Mouse (Mus musculus) kidney, embryonic 14.5 days (tissue): ENCODE measurements at regions not wholly inside any gene's neighbourhood (a gene's known extent, or its start where the extent isn't known, plus 50 kb on each side); places are given as distances from the start of the nearest gene placed in this dataset.

Experiments
- ATAC-seq: fragments of 200-750 bp; cut with Nextera tagmentation; 2 replicates; pipeline ENCODE4 v1.8.0; 2017; ENCODE audit warnings: moderate number of reproducible peaks, mild to moderate bottlenecking, moderate TSS enrichment, moderate library complexity; ENCODE audit not compliant: low FRiP score, low TSS enrichment
- H3K27ac ChIP-seq: fragments of 300-500 bp; sonication (generic); 2 replicates; pipeline ENCODE4 v1.5.1; 2014; ENCODE audit warnings: low read depth, mild to moderate bottlenecking, low read length, moderate library complexity, mixed read lengths
- H3K27me3 ChIP-seq: fragments of 300-500 bp; sonication (generic); 2 replicates; pipeline ENCODE4 v1.6.1; 2014; ENCODE audit warnings: mild to moderate bottlenecking, low read length; ENCODE audit not compliant: control insufficient read depth, insufficient read depth
- H3K36me3 ChIP-seq: fragments of 300-500 bp; sonication (generic); 2 replicates; pipeline ENCODE4 v1.6.1; 2014; ENCODE audit warnings: low read length, mixed read lengths; ENCODE audit not compliant: control insufficient read depth, insufficient read depth
- H3K4me1 ChIP-seq: fragments of 300-500 bp; sonication (generic); 2 replicates; pipeline ENCODE4 v1.6.1; 2014; ENCODE audit warnings: low read length, mixed read lengths; ENCODE audit not compliant: control insufficient read depth, insufficient read depth
- H3K4me2 ChIP-seq: fragments of 300-500 bp; sonication (generic); replicated peaks from 2 replicates; pipeline ENCODE4 v1.6.1; 2014; ENCODE audit warnings: low read depth, mild to moderate bottlenecking, low read length
- H3K4me3 ChIP-seq: fragments of 300-500 bp; sonication (generic); 2 replicates; pipeline ENCODE4 v1.5.1; 2014; ENCODE audit warnings: mild to moderate bottlenecking, low read length
- H3K9ac ChIP-seq: fragments of 300-500 bp; sonication (generic); 2 replicates; pipeline ENCODE4 v1.6.1; 2014; ENCODE audit warnings: low read depth, mild to moderate bottlenecking, low read length, moderate library complexity
- H3K9me3 ChIP-seq: fragments of 300-500 bp; sonication (generic); 2 replicates; pipeline ENCODE4 v1.6.1; 2016; ENCODE audit warnings: low read length; ENCODE audit not compliant: control insufficient read depth
- WGBS: fragments of 180-500 bp; shearing (Covaris S2); extraction: QIAGEN DNeasy Blood & Tissue Kit; methylation state at CpG from one replicate; pipeline ENCODE4 v1.1.7; 2014; 5-methylcytosine and 5-hydroxymethylcytosine counted together

DNA sequence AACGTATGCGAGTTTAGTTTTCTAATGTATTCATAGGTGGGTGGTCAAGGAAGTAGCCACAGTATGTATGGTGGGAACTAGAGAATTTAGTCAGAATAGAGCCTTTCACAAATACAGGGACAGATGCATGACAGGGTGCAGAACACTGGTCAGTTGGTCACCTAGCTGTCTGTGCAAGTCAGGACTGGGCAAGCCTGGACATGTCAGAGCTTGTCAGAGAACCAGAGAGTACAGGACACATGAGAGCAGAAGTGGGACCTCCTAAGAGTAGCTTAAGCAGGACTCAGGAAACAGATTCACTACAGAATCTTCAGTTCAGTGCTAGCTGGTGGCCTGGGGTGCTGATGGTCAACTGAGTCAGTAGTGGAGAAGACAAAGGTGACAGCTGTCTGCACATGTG, 395.7 kb upstream of the Tnp1 start:
- Histone ChIP-seq H3K9me3 (no peaks in the 10 kb centered on the region), H3K9ac (no peak overlapping the region), H3K27ac (no peak overlapping the region), H3K36me3 (no peaks in the 10 kb centered on the region), H3K4me1 (no peaks in the 10 kb centered on the region), H3K4me3 (no peak overlapping the region), H3K27me3 (no peaks in the 10 kb centered on the region), H3K4me2 (no peak overlapping the region)
- 92% methylated on average over 2 of the region's 2 CpGs for WGBS
- ATAC-seq: no peak

DNA sequence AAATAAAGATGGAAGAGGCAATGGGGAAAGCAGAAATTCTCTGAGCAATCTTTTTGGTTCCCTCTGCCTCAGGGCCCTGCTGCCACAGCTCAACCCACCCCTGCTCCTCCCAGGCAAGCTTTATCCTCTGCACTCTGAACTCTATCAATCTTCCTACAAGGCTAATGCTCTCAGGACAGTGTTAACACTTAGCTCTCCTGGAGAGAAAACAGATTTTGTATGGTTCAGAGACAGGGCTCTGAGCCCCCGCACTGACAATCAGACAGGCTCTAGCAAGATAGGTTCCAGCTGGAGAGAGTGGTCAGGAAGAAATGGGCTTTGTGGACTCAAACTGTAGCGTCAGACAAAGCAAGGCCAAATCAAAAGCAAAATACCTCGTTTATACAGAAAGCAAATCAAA, 383.5 kb upstream of the Tnp1 start:
- Histone ChIP-seq H3K4me2 (no peak overlapping the region), H3K27ac (peak overlapping the region; percentile 57; the same call in 1 of the 2 replicates), H3K4me1 (peaks cover 13% of the 10 kb centered on the region; the same call in 1 of the 2 replicates), H3K9ac (no peak overlapping the region), H3K27me3 (no peaks in the 10 kb centered on the region), H3K9me3 (no peaks in the 10 kb centered on the region; the same call in 1 of the 2 replicates), H3K4me3 (no peak overlapping the region), H3K36me3 (no peaks in the 10 kb centered on the region)
- peak; percentile 96 for ATAC-seq
- WGBS: 23% methylated on average over 3 of the region's 3 CpGs

DNA sequence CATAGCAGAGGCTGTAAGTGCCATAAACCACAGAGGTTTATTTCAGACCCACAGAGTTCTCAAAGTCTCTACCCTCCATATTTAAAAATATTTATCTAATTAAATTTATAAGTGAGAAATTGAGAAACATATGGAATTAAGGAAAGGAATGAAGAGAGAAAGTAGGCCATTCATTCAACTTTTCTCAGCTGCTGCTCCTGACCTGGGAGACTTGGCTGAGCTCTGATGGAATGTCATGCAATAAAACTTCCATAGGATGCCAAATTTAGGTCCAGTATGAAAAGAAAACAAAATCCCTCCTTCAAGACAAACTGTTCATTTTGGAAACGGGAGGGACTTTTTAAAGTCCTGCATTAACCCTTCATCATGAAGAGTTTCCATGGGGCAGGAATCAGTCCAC, 379.3 kb upstream of the Tnp1 start:
- Histone ChIP-seq H3K36me3 (no peaks in the 10 kb centered on the region), H3K27me3 (no peaks in the 10 kb centered on the region)

DNA sequence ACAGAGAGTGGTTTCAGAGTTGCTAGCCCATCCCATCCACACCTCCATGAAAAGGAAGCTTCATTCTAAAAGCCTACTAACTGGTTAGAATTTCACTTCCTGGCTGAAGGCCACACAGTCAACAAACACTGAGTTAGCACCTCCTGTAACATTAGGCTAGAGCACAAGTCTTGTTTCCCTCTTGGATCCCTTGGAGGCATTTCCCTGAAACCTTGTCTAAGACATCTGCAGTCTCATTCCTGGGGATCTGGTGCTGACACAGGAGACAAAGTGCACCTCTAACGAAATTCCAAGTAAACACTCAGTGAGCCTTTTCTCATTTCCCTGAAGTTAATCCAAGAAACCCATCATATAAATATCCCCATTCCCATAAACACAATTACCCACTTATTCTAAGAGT, 378.8 kb upstream of the Tnp1 start:
- Histone ChIP-seq H3K27ac (peak overlapping the region; percentile 38; the same call in 1 of the 2 replicates), H3K9ac (no peak overlapping the region)
- 52% methylated on average over 1 of the region's 1 CpGs for WGBS

More for the DNA sequence above, 379.3 kb upstream of the Tnp1 start:
- no peak overlapping the region for H3K9ac ChIP-seq
- ATAC-seq: no peak
- no peaks in the 10 kb centered on the region for H3K9me3 ChIP-seq
- no peak overlapping the region for H3K4me2 ChIP-seq
- peak overlapping the region; percentile 38; the same call in 1 of the 2 replicates for H3K27ac ChIP-seq
- no peak overlapping the region for H3K4me3 ChIP-seq
- peaks cover 13% of the 10 kb centered on the region for H3K4me1 ChIP-seq
- 33% methylated on average over 1 of the region's 1 CpGs for WGBS

DNA sequence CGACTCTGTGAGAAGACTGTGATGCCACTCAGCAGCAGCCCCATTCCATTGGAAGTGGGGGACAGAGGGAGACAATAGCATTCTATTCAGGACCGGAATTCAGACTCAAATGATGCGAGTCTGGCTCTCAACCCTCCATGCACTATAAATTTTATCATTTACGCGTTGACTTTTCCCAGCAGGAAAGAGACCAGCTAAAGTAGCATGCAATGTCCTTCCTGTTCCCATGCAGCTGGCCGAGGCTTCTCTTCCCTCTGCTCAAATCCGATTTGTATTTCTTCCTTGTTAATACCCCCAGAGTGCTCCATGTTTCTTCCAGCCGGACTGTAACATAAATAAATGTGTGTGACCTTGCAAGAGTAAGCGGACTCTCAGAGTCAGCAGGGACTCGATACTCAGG, 376.4 kb upstream of the Tnp1 start:
- H3K4me2 ChIP-seq: no peak overlapping the region
- H3K27ac ChIP-seq: peak overlapping the region; percentile 49; the same call in 1 of the 2 replicates
- H3K4me3 ChIP-seq: no peak overlapping the region
- H3K27me3 ChIP-seq: no peaks in the 10 kb centered on the region
- no peaks in the 10 kb centered on the region for H3K36me3 ChIP-seq
- no peaks in the 10 kb centered on the region for H3K9me3 ChIP-seq
- WGBS: 26% methylated on average over 10 of the region's 10 CpGs
- peaks cover 5% of the 10 kb centered on the region; the same call in 1 of the 2 replicates for H3K4me1 ChIP-seq
- ATAC-seq: no peak
- H3K9ac ChIP-seq: no peak overlapping the region

More for the DNA sequence above, 378.8 kb upstream of the Tnp1 start:
- H3K9me3 ChIP-seq: no peaks in the 10 kb centered on the region
- no peak overlapping the region for H3K4me2 ChIP-seq
- no peaks in the 10 kb centered on the region for H3K36me3 ChIP-seq
- H3K27me3 ChIP-seq: no peaks in the 10 kb centered on the region
- peaks cover 12% of the 10 kb centered on the region for H3K4me1 ChIP-seq
- H3K4me3 ChIP-seq: no peak overlapping the region
- ATAC-seq: no peak

DNA sequence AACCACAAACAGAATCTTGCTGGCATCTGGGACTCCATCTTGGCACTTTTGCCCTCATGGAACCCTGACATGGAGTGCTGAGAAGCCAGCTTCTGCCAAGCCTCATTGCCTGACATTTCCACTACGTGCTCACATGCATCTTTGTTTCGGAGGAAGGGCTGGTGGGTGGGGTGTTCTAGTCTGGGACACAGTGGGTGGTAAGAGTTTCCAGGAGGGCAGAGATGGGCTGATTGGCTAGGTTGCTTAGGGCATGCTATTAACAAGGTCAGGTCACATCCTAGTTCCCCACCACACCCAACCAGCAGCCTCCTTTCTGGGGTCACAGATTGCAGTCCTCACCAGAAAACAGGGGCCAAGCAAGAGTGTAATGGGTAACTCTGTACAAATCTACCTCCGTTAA, 374.3 kb upstream of the Tnp1 start:
- Histone ChIP-seq H3K27ac (no peak overlapping the region), H3K4me3 (no peak overlapping the region), H3K27me3 (no peaks in the 10 kb centered on the region), H3K4me2 (no peak overlapping the region), H3K36me3 (no peaks in the 10 kb centered on the region), H3K4me1 (peaks cover 5% of the 10 kb centered on the region; the same call in 1 of the 2 replicates), H3K9me3 (no peaks in the 10 kb centered on the region), H3K9ac (no peak overlapping the region)
- 72% methylated on average over 3 of the region's 3 CpGs for WGBS
- ATAC-seq: no peak

DNA sequence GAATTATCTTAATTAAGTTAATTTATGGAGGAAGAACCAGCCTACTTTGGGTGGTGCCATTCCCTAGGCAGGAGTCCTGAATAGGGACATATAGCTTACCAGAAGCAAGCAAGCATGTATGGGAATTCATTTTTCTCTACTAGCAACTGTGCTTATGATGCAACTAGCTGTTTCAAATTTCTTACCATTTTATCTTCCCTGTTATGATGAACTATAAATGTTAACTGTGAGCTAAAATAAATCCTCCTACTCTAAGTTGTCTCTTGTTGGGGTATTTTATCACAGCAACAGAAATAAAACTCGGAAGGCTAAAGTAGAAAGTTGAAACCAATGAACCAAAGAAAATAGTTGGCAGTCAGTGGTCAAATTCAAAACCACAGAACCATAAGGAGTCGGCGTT, 373.5 kb upstream of the Tnp1 start:
- Histone ChIP-seq H3K4me3 (no peak overlapping the region), H3K27ac (no peak overlapping the region), H3K4me2 (no peak overlapping the region), H3K4me1 (no peaks in the 10 kb centered on the region; the same call in 1 of the 2 replicates), H3K27me3 (no peaks in the 10 kb centered on the region), H3K36me3 (no peaks in the 10 kb centered on the region), H3K9ac (no peak overlapping the region), H3K9me3 (no peaks in the 10 kb centered on the region)
- 50% methylated on average over 3 of the region's 3 CpGs for WGBS
- ATAC-seq: no peak

DNA sequence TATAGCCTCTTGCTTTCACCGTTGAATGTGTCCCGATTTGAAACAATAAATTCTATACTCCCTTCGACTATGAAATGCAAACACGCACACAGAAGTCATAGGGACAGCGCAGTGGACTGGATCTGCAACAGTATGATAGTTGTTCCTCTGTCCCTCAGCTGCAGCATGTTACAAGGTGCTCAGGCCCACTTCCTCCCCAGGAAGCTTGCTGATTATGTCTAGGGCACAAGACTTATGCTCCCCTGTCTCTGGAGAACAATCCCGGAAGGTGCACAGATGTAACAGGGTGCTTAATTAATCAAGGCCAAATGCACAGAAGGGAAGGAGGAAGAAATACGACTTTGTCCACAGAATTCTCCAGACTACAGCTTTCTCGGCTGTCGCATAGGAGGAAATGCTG, 365.9 kb upstream of the Tnp1 start:
- H3K9ac ChIP-seq: no peak overlapping the region
- 0 out of 2 replicates have a peak, but pooled peaks have one; percentile 55 for ATAC-seq
- no peaks in the 10 kb centered on the region for H3K9me3 ChIP-seq
- WGBS: 20% methylated on average over 9 of the region's 9 CpGs
- H3K36me3 ChIP-seq: no peaks in the 10 kb centered on the region
- H3K4me2 ChIP-seq: no peak overlapping the region
- no peaks in the 10 kb centered on the region for H3K27me3 ChIP-seq
- peaks cover 11% of the 10 kb centered on the region for H3K4me1 ChIP-seq
- H3K4me3 ChIP-seq: no peak overlapping the region
- peak overlapping the region; percentile 57; the same call in 1 of the 2 replicates for H3K27ac ChIP-seq

DNA sequence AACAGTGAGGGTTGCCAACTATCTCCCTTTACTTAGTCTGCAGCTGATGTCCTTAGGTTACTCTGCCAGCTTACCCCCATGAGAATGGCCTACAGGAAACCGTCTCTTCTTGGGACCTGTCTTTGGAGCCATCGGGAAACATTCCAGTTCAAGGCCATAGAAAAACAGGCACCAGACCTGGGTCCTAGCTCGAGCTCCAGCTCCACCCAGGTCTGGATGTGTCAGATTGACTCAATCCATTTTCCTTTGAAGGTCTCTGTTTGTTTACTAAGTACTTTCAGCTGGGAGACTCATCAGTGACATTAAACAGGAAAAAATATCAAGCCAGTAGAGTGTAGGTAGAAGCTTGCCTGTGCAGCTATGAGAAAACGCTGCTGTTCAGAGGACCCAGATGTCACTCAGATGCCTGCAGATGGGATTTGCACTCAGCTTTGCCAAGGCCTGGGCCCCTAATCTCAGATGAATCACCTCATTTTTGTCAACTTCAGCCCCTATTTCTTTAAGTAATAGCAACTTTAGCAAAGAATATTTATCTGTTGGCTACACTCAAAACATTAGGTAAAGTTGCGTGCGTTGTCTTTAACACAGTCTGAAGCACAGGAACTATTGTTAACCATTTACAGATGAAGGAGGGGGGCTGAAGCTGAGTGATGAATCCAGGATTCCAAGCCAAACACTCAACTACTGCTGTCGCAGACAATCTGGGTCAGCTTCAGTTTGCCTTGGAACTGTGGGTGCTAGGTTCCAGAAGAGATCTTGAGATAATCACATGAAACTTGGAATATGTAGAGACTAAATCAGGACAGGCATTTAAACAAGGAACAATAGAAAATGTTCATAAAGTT, 359.0 kb upstream of the Tnp1 start:
- no peak for ATAC-seq
- no peaks in the 10 kb centered on the region for H3K27me3 ChIP-seq
- WGBS: 78% methylated on average over 7 of the region's 7 CpGs
- no peak overlapping the region for H3K4me3 ChIP-seq
- H3K9me3 ChIP-seq: no peaks in the 10 kb centered on the region
- no peak overlapping the region for H3K9ac ChIP-seq
- no peaks in the 10 kb centered on the region for H3K36me3 ChIP-seq
- no peak overlapping the region for H3K4me2 ChIP-seq
- no peaks in the 10 kb centered on the region for H3K4me1 ChIP-seq
- no peak overlapping the region for H3K27ac ChIP-seq
